Mouse (Mus musculus) hindlimb bud, embryonic 11.5 days (tissue): ENCODE measurements around the gene Smyd3.

Experiments used
- DNase-seq: peaks from one replicate; pipeline ENCODE4 v3.0.0-alpha.2; 2012; ENCODE audit warnings: low read depth, low spot score; ENCODE audit errors: extremely low spot score

Gene Smyd3

GRCm38 (mm10) chr1:179519901-179520300, 2.1 kb upstream of the Smyd3 start:
- no peak for DNase-seq

- DNase-seq: no peak
These were observed 714 bp downstream of the Smyd3 start for GRCm38 (mm10) chr1:179516941-179517712.

- no peak for DNase-seq
These were observed 5.9 kb downstream of the Smyd3 start for GRCm38 (mm10) chr1:179511895-179512294.

GRCm38 (mm10) chr1:179510546-179511340, 7.1 kb downstream of the Smyd3 start:
- no peak for DNase-seq

GRCm38 (mm10) chr1:179506530-179507315, 11.1 kb downstream of the Smyd3 start:
- no peak for DNase-seq

GRCm38 (mm10) chr1:179502565-179502964, 15.3 kb downstream of the Smyd3 start:
- DNase-seq: no peak

- DNase-seq: no peak
These were observed 18.6 kb downstream of the Smyd3 start for GRCm38 (mm10) chr1:179499257-179499656.

GRCm38 (mm10) chr1:179492908-179493307, 24.9 kb downstream of the Smyd3 start:
- DNase-seq: no peak

- no peak for DNase-seq
These were observed 29.3 kb downstream of the Smyd3 start for GRCm38 (mm10) chr1:179488520-179488919.

- DNase-seq: no peak
These were observed 29.9 kb downstream of the Smyd3 start for GRCm38 (mm10) chr1:179487990-179488389.

GRCm38 (mm10) chr1:179487238-179487637, 30.6 kb downstream of the Smyd3 start:
- no peak for DNase-seq

GRCm38 (mm10) chr1:179485784-179486540, 31.9 kb downstream of the Smyd3 start:
- DNase-seq: no peak

- DNase-seq: no peak
These were observed 37.0 kb downstream of the Smyd3 start for GRCm38 (mm10) chr1:179480862-179481261.

- no peak for DNase-seq
These were observed 40.5 kb downstream of the Smyd3 start for GRCm38 (mm10) chr1:179477157-179477902.

- DNase-seq: no peak
These were observed 41.2 kb downstream of the Smyd3 start for GRCm38 (mm10) chr1:179476461-179477156.

GRCm38 (mm10) chr1:179474776-179475175, 43.1 kb downstream of the Smyd3 start:
- DNase-seq: no peak

GRCm38 (mm10) chr1:179473920-179474643, 43.8 kb downstream of the Smyd3 start:
- no peak for DNase-seq

- no peak for DNase-seq
These were observed 49.9 kb downstream of the Smyd3 start for GRCm38 (mm10) chr1:179467970-179468369.

- no peak for DNase-seq
These were observed 55.5 kb downstream of the Smyd3 start for GRCm38 (mm10) chr1:179462376-179462775.
